Mouse (Mus musculus) CD4-positive, CD25-positive, alpha-beta regulatory T cell, adult 2 months (primary cell): Measurements from ENCODE around the gene Pibf1.
A peak's percentile ranks its signal among the peaks of the same experiment; 100 is the strongest.

Experiments used
- DNase-seq: peaks from one replicate; pipeline ENCODE4 v3.0.0-alpha.2; 2012; ENCODE audit warnings: low read depth, low spot score

Pibf1 gene

GRCm38 (mm10) chr14:99265791-99266190 lies 166.6 kb downstream of the Pibf1 start:
- DNase-seq = no peak

- no peak for DNase-seq
Measured at GRCm38 (mm10) chr14:99266749-99267148, 167.5 kb downstream of the Pibf1 start.

GRCm38 (mm10) chr14:99274056-99274455 lies 174.8 kb downstream of the Pibf1 start:
- DNase-seq = no peak

- no peak for DNase-seq
Measured at GRCm38 (mm10) chr14:99275827-99276226, 176.6 kb downstream of the Pibf1 start.

- no peak for DNase-seq
Measured at GRCm38 (mm10) chr14:99278312-99278711, 179.1 kb downstream of the Pibf1 start.

GRCm38 (mm10) chr14:99278763-99279486 lies 179.7 kb downstream of the Pibf1 start:
- no peak for DNase-seq

GRCm38 (mm10) chr14:99280399-99280798 lies 181.2 kb downstream of the Pibf1 start:
- DNase-seq = no peak

- DNase-seq = no peak
Measured at GRCm38 (mm10) chr14:99280825-99281433, 181.7 kb downstream of the Pibf1 start.

GRCm38 (mm10) chr14:99285486-99285885 lies 186.3 kb downstream of the Pibf1 start:
- DNase-seq = no peak

GRCm38 (mm10) chr14:99292176-99292575 lies 193.0 kb downstream of the Pibf1 start:
- DNase-seq = no peak

- no peak for DNase-seq
Measured at GRCm38 (mm10) chr14:99294424-99294823, 195.2 kb downstream of the Pibf1 start.

- no peak for DNase-seq
Measured at GRCm38 (mm10) chr14:99295606-99296341, 196.6 kb downstream of the Pibf1 start.

GRCm38 (mm10) chr14:99298385-99299021 lies 199.3 kb downstream of the Pibf1 start, which contains the start of gene Klf5:
TSS of gene Klf5 (plus strand) at chr14:99298691.
- peak; percentile 76 for DNase-seq

- peak; percentile 26 for DNase-seq
Measured at GRCm38 (mm10) chr14:99299022-99299481, 199.8 kb downstream of the Pibf1 start.

- no peak for DNase-seq
Measured at GRCm38 (mm10) chr14:99299701-99300191, 200.5 kb downstream of the Pibf1 start.

- peak; percentile 3 for DNase-seq
Measured at GRCm38 (mm10) chr14:99301472-99301871, 202.2 kb downstream of the Pibf1 start.
